In genomic region chr2:174627021-174627420, GRCm38 (mm10) we compare ENCODE assay signal across 23 mouse cellular contexts. TPM values are rescaled to one million over a fixed set of nuclear protein-coding genes. Genes with fewer than 3 reads are reported as not detected.
DNase-seq lines count a peak whose midpoint lies in the region.
"Had no signal": no experiment of that assay in that cellular context is flagged by ENCODE, and none has a peak within 500 bp of the region (broad histone marks: within the 10 kb centered on the region; RNA-seq: fewer than 3 reads in every experiment).

No protein-coding gene starts in this region.

- peak; percentile 78 for DNase-seq in heart, adult 11 months
- DNase-seq in heart, postnatal 4 days, result no peak
- DNase-seq in thymus, postnatal 0 days (ENCODE audit: low spot score), result peak; percentile 51
- no peak for DNase-seq in thymus, postnatal 25 days
- DNase-seq in thymus, postnatal 4 days, result peak; percentile 51
- no peak for DNase-seq in thymus, adult 18-20 months
- DNase-seq: adrenal gland, adult 8-10 months; adrenal gland, postnatal 14 days; adrenal gland, postnatal 36 days; B cell, adult 2 months; cerebellum, adult 11-12 months; cerebellum, adult 2 months; cerebellum, adult 9-10 months; cerebellum, postnatal 10 days; cerebellum, postnatal 25 days had no signal

RNA-seq across cellular contexts. Expression of gene Zfp831, which starts 16.3 kb away (rescaled TPM):
- under 1 TPM; 0.10 to 0.18 TPM for total RNA-seq in heart, postnatal 4 days (2021)
- polyA plus RNA-seq in thymus, postnatal 0 days (2015; fragmentation: Nextera tagmentation; extraction: Ambion mirVana), result 0.22 and 0.35 TPM in 2 replicates
- polyA plus RNA-seq: embryonic facial prominence, embryonic 10.5 days; embryonic facial prominence, embryonic 12.5 days; embryonic facial prominence, embryonic 14.5 days; forebrain, embryonic 11.5 days; forebrain, embryonic 13.5 days; forebrain, embryonic 15.5 days; G1E; Patski had no signal

Comparison
In these comparisons a context has a peak if more than half of its experiments do, and no peak if none do; other contexts are left out.
1. DNase-seq: peak in heart, adult 11 months (single experiment), thymus, postnatal 0 days (single experiment) and thymus, postnatal 4 days (single experiment); none in heart, postnatal 4 days (single experiment), thymus, postnatal 25 days (single experiment) and thymus, adult 18-20 months (0 of 2).